Mouse (Mus musculus) spleen, adult 2 months (tissue): ENCODE results near the gene Nacc1. TPM values are rescaled to one million over a fixed set of nuclear protein-coding genes. Genes with fewer than 3 reads are reported as not detected.

Source experiments
- DNase-seq, 2 experiments: peaks; one replicate each; pipeline versions ENCODE4 v3.0.0 to v3.0.0-alpha.2; 2012 to 2021; ENCODE audit warnings: low spot score in 2 of 2, low read depth in 1 of 2
- H3K27ac ChIP-seq: fragments of 200-500 bp; 2 replicates; pipeline ENCODE4 v1.5.1; 2012; ENCODE audit warnings: low read length, inconsistent platforms; ENCODE audit not compliant: insufficient read depth
- H3K27me3 ChIP-seq: fragments of 200-500 bp; 2 replicates; pipeline ENCODE4 v1.6.1; 2012; ENCODE audit warnings: mild to moderate bottlenecking, moderate library complexity, low read length, inconsistent platforms; ENCODE audit not compliant: control insufficient read depth, insufficient read depth
- H3K36me3 ChIP-seq: fragments of 200-500 bp; 2 replicates; pipeline ENCODE4 v1.6.1; 2012; ENCODE audit warnings: mild to moderate bottlenecking, low read length, inconsistent platforms; ENCODE audit not compliant: control insufficient read depth, insufficient read depth
- H3K4me1 ChIP-seq: fragments of 200-500 bp; 2 replicates; pipeline ENCODE4 v1.6.1; 2011; ENCODE audit warnings: inconsistent platforms; ENCODE audit not compliant: control insufficient read depth, insufficient read depth, insufficient read length
- H3K4me3 ChIP-seq: fragments of 200-500 bp; 2 replicates; pipeline ENCODE4 v1.5.1; 2011; ENCODE audit warnings: mild to moderate bottlenecking, inconsistent platforms; ENCODE audit not compliant: insufficient read depth, insufficient read length; ENCODE audit errors: extremely low read depth
- CTCF ChIP-seq: fragments of 200-500 bp; IDR thresholded peaks from 2 replicates; pipeline ENCODE4 v1.5.1; 2011; ENCODE audit warnings: mild to moderate bottlenecking, inconsistent platforms; ENCODE audit not compliant: insufficient read depth, insufficient read length, insufficient replicate concordance; ENCODE audit errors: extremely low read depth
- POLR2A ChIP-seq: fragments of 200-500 bp; IDR thresholded peaks from 2 replicates; pipeline ENCODE4 v1.6.1; 2011; ENCODE audit warnings: low read depth, low read length, inconsistent platforms
- WGBS: fragments of 180-500 bp; shearing (Covaris S2); methylation state at CpG from one replicate; pipeline ENCODE4 v1.1.7; 2018; 5-methylcytosine and 5-hydroxymethylcytosine counted together
- polyA plus RNA-seq: library from polyadenylated mRNA; depleted of rRNA; stranded (reverse); fragments of >200 nt; gene quantifications from 2 replicates; pipeline ENCODE4 v1.2.3, GENCODE M21; 2012

Gene Nacc1
- polyA plus RNA-seq, 1 experiment = 66.0 TPM

GRCm38 (mm10) chr8:84700941-84701911 is 13.6 kb upstream of the Nacc1 start, which contains the start of gene Lyl1:
Gene Lyl1, plus strand, starts transcription at chr8:84701457.
- peak; percentile 77 to 78 for DNase-seq
- no peak for TF ChIP-seq CTCF
- TF ChIP-seq POLR2A = peak; percentile 59
- peaks cover 8% of the 10 kb centered on the region for H3K36me3 ChIP-seq
- peak within 1 kb of the TSS; percentile 98 for H3K27ac ChIP-seq
- 3% methylated on average over 34 of the region's 34 CpGs for WGBS
- peaks cover 40% of the 10 kb centered on the region for H3K4me1 ChIP-seq
- H3K4me3 ChIP-seq = peak within 1 kb of the TSS; percentile 84
- H3K27me3 ChIP-seq = no peaks in the 10 kb centered on the region

GRCm38 (mm10) chr8:84700526-84700925 is 12.9 kb upstream of the Nacc1 start:
- no peak for TF ChIP-seq POLR2A
- WGBS = 19% methylated on average over 5 of the region's 5 CpGs
- H3K27me3 ChIP-seq = no peaks in the 10 kb centered on the region
- peaks cover 8% of the 10 kb centered on the region for H3K36me3 ChIP-seq
- DNase-seq = no peak
- H3K27ac ChIP-seq = peak overlapping the region; percentile 83
- no peak overlapping the region for H3K4me3 ChIP-seq
- peaks cover 38% of the 10 kb centered on the region for H3K4me1 ChIP-seq

- Histone ChIP-seq H3K4me3 (no peak overlapping the region), H3K4me1 (peaks cover 33% of the 10 kb centered on the region), H3K27ac (peak overlapping the region; percentile 83), H3K27me3 (no peaks in the 10 kb centered on the region), H3K36me3 (peaks cover 8% of the 10 kb centered on the region)
- peak in 1 of 2 experiments; percentile 65 for DNase-seq
- TF ChIP-seq CTCF (peak; percentile 42; the same call in 1 of the 2 replicates), POLR2A (no peak)
- 9% methylated on average over 7 of the region's 7 CpGs for WGBS
Observed at GRCm38 (mm10) chr8:84699861-84700322, 12.2 kb upstream of the Nacc1 start.

GRCm38 (mm10) chr8:84698929-84699401 is 11.3 kb upstream of the Nacc1 start:
- no peak for DNase-seq
- TF ChIP-seq POLR2A (no peak), CTCF (no peak)
- no peaks in the 10 kb centered on the region for H3K27me3 ChIP-seq
- peak overlapping the region; percentile 83 for H3K27ac ChIP-seq
- peaks cover 29% of the 10 kb centered on the region for H3K4me1 ChIP-seq
- no peak overlapping the region for H3K4me3 ChIP-seq
- WGBS = 66% methylated on average over 9 of the region's 9 CpGs
- H3K36me3 ChIP-seq = peaks cover 6% of the 10 kb centered on the region

- Histone ChIP-seq H3K4me1 (peaks cover 24% of the 10 kb centered on the region; the same call in 1 of the 2 replicates), H3K36me3 (peaks cover 6% of the 10 kb centered on the region), H3K4me3 (no peak overlapping the region), H3K27me3 (no peaks in the 10 kb centered on the region), H3K27ac (no peak overlapping the region)
- no peak for DNase-seq
- 89% methylated on average over 5 of the region's 5 CpGs for WGBS
- TF ChIP-seq POLR2A (no peak), CTCF (no peak)
Observed at GRCm38 (mm10) chr8:84698288-84698687, 10.6 kb upstream of the Nacc1 start.

GRCm38 (mm10) chr8:84697166-84698130 is 9.8 kb upstream of the Nacc1 start:
- H3K27ac ChIP-seq = no peak overlapping the region
- DNase-seq = peak in 1 of 2 experiments; percentile 50
- WGBS = 79% methylated on average over 14 of the region's 14 CpGs
- no peaks in the 10 kb centered on the region for H3K27me3 ChIP-seq
- H3K4me3 ChIP-seq = no peak overlapping the region
- TF ChIP-seq POLR2A (no peak), CTCF (peak; percentile 15; the same call in 1 of the 2 replicates)
- peaks cover 7% of the 10 kb centered on the region for H3K36me3 ChIP-seq
- H3K4me1 ChIP-seq = peaks cover 18% of the 10 kb centered on the region; the same call in 1 of the 2 replicates
